Mouse (Mus musculus) erythroid progenitor cell, adult 5-6 weeks (primary cell): ENCODE data around the gene Xrra1. TPM values are rescaled to one million over a fixed set of nuclear protein-coding genes. Genes with fewer than 3 reads are reported as not detected.

Experiments used
- ATAC-seq: replicated peaks from 2 replicates; pipeline ENCODE4 v1.8.0; 2016; ENCODE audit warnings: moderate number of reproducible peaks, mild to moderate bottlenecking, moderate TSS enrichment, inconsistent platforms; ENCODE audit not compliant: poor library complexity, low FRiP score, severe bottlenecking
- total RNA-seq, 2 experiments: library from RNA; stranded (forward) in 1 of 2; stranded (reverse) in 1 of 2; fragments of 150-400 nt in 1 of 2; fragments of 186-747, 209-891 nt in 1 of 2; gene quantifications; 2 replicates each; pipeline versions ENCODE4 v1.2.3 to v1.2.4; 2015 to 2017; ENCODE audit warnings: low replicate concordance in 2 of 2

The Xrra1 gene
- total RNA-seq, 2 experiments from 2014 or later, result not detected

GRCm38 (mm10) chr7:99845533-99846236, 13.2 kb upstream of the Xrra1 start:
- ATAC-seq, result no peak

- ATAC-seq, result no peak
These were observed 8.4 kb upstream of the Xrra1 start for GRCm38 (mm10) chr7:99850534-99850933.

- no peak for ATAC-seq
These were observed 7.8 kb upstream of the Xrra1 start for GRCm38 (mm10) chr7:99851121-99851520.

GRCm38 (mm10) chr7:99851618-99852017, 7.3 kb upstream of the Xrra1 start:
- no peak for ATAC-seq

- ATAC-seq, result no peak
These were observed 5.6 kb upstream of the Xrra1 start for GRCm38 (mm10) chr7:99853350-99853749.

GRCm38 (mm10) chr7:99854311-99854710, 4.6 kb upstream of the Xrra1 start:
- no peak for ATAC-seq

- ATAC-seq, result no peak
These were observed 2.6 kb upstream of the Xrra1 start for GRCm38 (mm10) chr7:99856266-99856861.

GRCm38 (mm10) chr7:99858175-99858812, 622 bp upstream of the Xrra1 start:
- ATAC-seq, result peak; percentile 43

GRCm38 (mm10) chr7:99863362-99863761, 4.4 kb downstream of the Xrra1 start, which contains the start of gene Spcs2:
Spcs2 (minus strand) TSS chr7:99863462.
- no peak for ATAC-seq

GRCm38 (mm10) chr7:99864241-99865028, 5.5 kb downstream of the Xrra1 start:
- ATAC-seq, result no peak

GRCm38 (mm10) chr7:99865219-99865618, 6.3 kb downstream of the Xrra1 start:
- ATAC-seq, result no peak

GRCm38 (mm10) chr7:99869296-99869695, 10.4 kb downstream of the Xrra1 start:
- ATAC-seq, result no peak

GRCm38 (mm10) chr7:99873965-99874364, 15.0 kb downstream of the Xrra1 start:
- ATAC-seq, result no peak

GRCm38 (mm10) chr7:99875891-99876290, 17.0 kb downstream of the Xrra1 start:
- no peak for ATAC-seq

GRCm38 (mm10) chr7:99876345-99876744, 17.4 kb downstream of the Xrra1 start:
- peak; percentile 73 for ATAC-seq

- ATAC-seq, result no peak
These were observed 19.3 kb downstream of the Xrra1 start for GRCm38 (mm10) chr7:99878254-99878653.

- ATAC-seq, result no peak
These were observed 28.4 kb downstream of the Xrra1 start for GRCm38 (mm10) chr7:99887230-99887735.

GRCm38 (mm10) chr7:99887743-99888142, 28.8 kb downstream of the Xrra1 start:
- no peak for ATAC-seq

GRCm38 (mm10) chr7:99889175-99889880, 30.4 kb downstream of the Xrra1 start:
- 0 out of 2 replicates have a peak, but pooled peaks have one; percentile 30 for ATAC-seq
